Mouse (Mus musculus): ENCODE data around the gene Ldah.

Ldah gene

GRCm38 (mm10) chr12:8281225-8282017 lies 73.5 kb downstream of the Ldah start:
- DNase-seq, result no peak

GRCm38 (mm10) chr12:8287970-8288369 lies 80.1 kb downstream of the Ldah start:
- no peak for DNase-seq

- no peak for DNase-seq
Observed at GRCm38 (mm10) chr12:8289099-8289498, 81.2 kb downstream of the Ldah start.

- DNase-seq, result no peak
Observed at GRCm38 (mm10) chr12:8289499-8289898, 81.6 kb downstream of the Ldah start.

- DNase-seq, result peak; percentile 53
Observed at GRCm38 (mm10) chr12:8291157-8291853, 83.4 kb downstream of the Ldah start.

GRCm38 (mm10) chr12:8295307-8295913 lies 87.5 kb downstream of the Ldah start:
- no peak for DNase-seq

GRCm38 (mm10) chr12:8296154-8296553 lies 88.2 kb downstream of the Ldah start:
- no peak for DNase-seq

GRCm38 (mm10) chr12:8297586-8298214 lies 89.8 kb downstream of the Ldah start:
- no peak for DNase-seq

GRCm38 (mm10) chr12:8298361-8299142 lies 90.6 kb downstream of the Ldah start:
- DNase-seq, result no peak

- DNase-seq, result no peak
Observed at GRCm38 (mm10) chr12:8299143-8300110, 91.5 kb downstream of the Ldah start.

GRCm38 (mm10) chr12:8300111-8300480 lies 92.2 kb downstream of the Ldah start:
- DNase-seq, result no peak

- DNase-seq, result no peak
Observed at GRCm38 (mm10) chr12:8300521-8300920, 92.6 kb downstream of the Ldah start.

GRCm38 (mm10) chr12:8301011-8301814 lies 93.3 kb downstream of the Ldah start:
- no peak for DNase-seq

GRCm38 (mm10) chr12:8301841-8302431 lies 94.0 kb downstream of the Ldah start, which contains the start of gene Gdf7:
Gene Gdf7 (minus strand): TSS chr12:8301954.
- DNase-seq, result no peak

GRCm38 (mm10) chr12:8305258-8305657 lies 97.4 kb downstream of the Ldah start:
- DNase-seq, result no peak

- DNase-seq, result peak; percentile 63
Observed at GRCm38 (mm10) chr12:8306432-8306831, 98.5 kb downstream of the Ldah start.

GRCm38 (mm10) chr12:8306910-8307309 lies 99.0 kb downstream of the Ldah start:
- no peak for DNase-seq

GRCm38 (mm10) chr12:8310992-8311391 lies 103.1 kb downstream of the Ldah start:
- no peak for DNase-seq

GRCm38 (mm10) chr12:8312266-8312665 lies 104.4 kb downstream of the Ldah start:
- DNase-seq, result no peak

GRCm38 (mm10) chr12:8313270-8313771 lies 105.4 kb downstream of the Ldah start, which contains the start of gene Hs1bp3:
Gene Hs1bp3 (plus strand): TSS chr12:8313432.
- peak; percentile 87 for DNase-seq

All from cerebellum, adult 8-10 months (tissue).